Mouse (Mus musculus) embryonic facial prominence, embryonic 15.5 days (tissue): ENCODE data around the gene Eif3a. TPM values are rescaled to one million over a fixed set of nuclear protein-coding genes. Genes with fewer than 3 reads are reported as not detected.

Experiments
- ATAC-seq: fragments of 200-750 bp; cut with Nextera tagmentation; 2 replicates; pipeline ENCODE4 v1.8.0; 2017; ENCODE audit warnings: low read depth, moderate TSS enrichment; ENCODE audit not compliant: insufficient number of reproducible peaks, low FRiP score, low TSS enrichment
- H3K27ac ChIP-seq: fragments of 300-500 bp; sonication (generic); replicated peaks from 2 replicates; pipeline ENCODE4 v1.5.1; 2015; ENCODE audit warnings: mild to moderate bottlenecking, inconsistent platforms
- H3K27me3 ChIP-seq: fragments of 300-500 bp; sonication (generic); 2 replicates; pipeline ENCODE4 v1.6.1; 2015; ENCODE audit warnings: inconsistent platforms
- H3K36me3 ChIP-seq: fragments of 300-500 bp; sonication (generic); 2 replicates; pipeline ENCODE4 v1.6.1; 2015; ENCODE audit warnings: mild to moderate bottlenecking, inconsistent platforms
- H3K4me1 ChIP-seq: fragments of 300-500 bp; sonication (generic); 2 replicates; pipeline ENCODE4 v1.6.1; 2015; ENCODE audit warnings: inconsistent platforms
- H3K4me2 ChIP-seq: fragments of 300-500 bp; sonication (generic); replicated peaks from 2 replicates; pipeline ENCODE4 v1.6.1; 2015; ENCODE audit warnings: mild to moderate bottlenecking, inconsistent platforms
- H3K4me3 ChIP-seq: fragments of 300-500 bp; sonication (generic); replicated peaks from 2 replicates; pipeline ENCODE4 v1.5.1; 2015; ENCODE audit warnings: mild to moderate bottlenecking, inconsistent platforms
- H3K9ac ChIP-seq: fragments of 300-500 bp; sonication (generic); 2 replicates; pipeline ENCODE4 v1.6.1; 2015; ENCODE audit warnings: inconsistent platforms
- H3K9me3 ChIP-seq: fragments of 300-500 bp; sonication (generic); replicated peaks from 2 replicates; pipeline ENCODE4 v1.6.1; 2016; ENCODE audit warnings: inconsistent platforms
- WGBS: fragments of 180-500 bp; shearing (Covaris S2); methylation state at CpG from one replicate; pipeline ENCODE4 v1.1.7; 2015; 5-methylcytosine and 5-hydroxymethylcytosine counted together
- polyA plus RNA-seq: library from polyadenylated mRNA; unstranded; fragments of >200 nt; fragmentation: Nextera tagmentation; extraction: Ambion mirVana; gene quantifications from 2 replicates; pipeline ENCODE4 v1.2.1, GENCODE M21; 2015

The Eif3a gene
- polyA plus RNA-seq, 1 experiment from 2014 or later = 131 TPM

DNA sequence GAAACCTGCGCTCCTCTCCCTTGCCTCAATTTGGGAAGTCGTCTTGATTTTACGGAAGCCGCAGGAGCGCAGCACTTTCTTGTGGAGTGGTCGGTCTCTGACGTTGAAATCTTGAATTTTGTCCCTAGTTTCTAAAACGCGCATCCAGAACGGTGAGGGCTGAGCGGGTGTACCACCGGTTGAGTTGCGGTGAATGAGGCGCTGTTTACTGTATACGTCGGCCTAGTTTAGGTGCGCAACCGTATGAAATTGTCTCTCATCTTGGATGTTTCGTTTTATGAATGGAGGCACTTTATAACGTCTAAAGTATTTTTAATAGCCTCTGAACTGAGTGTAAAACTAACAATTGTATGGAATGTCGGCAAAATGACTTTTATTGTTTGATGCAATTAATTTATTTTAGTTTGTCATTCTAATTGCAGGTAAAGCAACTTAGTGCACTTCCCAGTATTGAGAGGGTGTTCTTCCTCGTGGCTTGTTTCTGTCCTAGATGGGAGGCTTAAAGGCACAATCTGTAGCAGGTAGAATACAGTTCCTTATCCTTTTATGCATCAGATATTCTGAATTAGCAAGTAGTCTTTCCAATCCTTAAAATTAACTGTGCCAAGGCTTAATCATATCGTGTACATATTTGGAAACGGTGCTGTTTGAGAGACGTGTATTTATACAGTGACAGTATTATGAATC, 33.2 kb downstream of the Eif3a start:
- Histone ChIP-seq H3K4me1 (peaks cover 14% of the 10 kb centered on the region), H3K27ac (no peak overlapping the region), H3K9me3 (no peaks in the 10 kb centered on the region), H3K27me3 (no peaks in the 10 kb centered on the region), H3K36me3 (peaks cover 13% of the 10 kb centered on the region), H3K4me2 (peak overlapping the region; percentile 100), H3K9ac (no peak overlapping the region; the same call in 1 of the 2 replicates), H3K4me3 (peak overlapping the region; percentile 80)
- 5% methylated on average over 25 of the region's 25 CpGs for WGBS
- no peak for ATAC-seq

- Histone ChIP-seq H3K4me1 (peaks cover 14% of the 10 kb centered on the region), H3K27me3 (no peaks in the 10 kb centered on the region), H3K4me3 (peak overlapping the region; percentile 80), H3K9me3 (no peaks in the 10 kb centered on the region), H3K9ac (peak overlapping the region; percentile 45), H3K36me3 (peaks cover 9% of the 10 kb centered on the region), H3K27ac (peak overlapping the region; percentile 39), H3K4me2 (peak overlapping the region; percentile 100)
- WGBS = under 1% methylated on average over 92 of the region's 115 CpGs
- ATAC-seq = peak; percentile 41
Observed at GRCm38 (mm10) chr19:60756192-60757098, 34.0 kb downstream of the Eif3a start.

- Histone ChIP-seq H3K4me2 (peak within 1 kb of the TSS; percentile 100), H3K9ac (peak within 1 kb of the TSS; percentile 45), H3K9me3 (no peaks in the 10 kb centered on the region), H3K4me3 (peak within 1 kb of the TSS; percentile 80), H3K27me3 (no peaks in the 10 kb centered on the region), H3K36me3 (peaks cover 7% of the 10 kb centered on the region), H3K4me1 (peaks cover 14% of the 10 kb centered on the region), H3K27ac (peak within 1 kb of the TSS; percentile 39)
- ATAC-seq = peak; percentile 94
- under 1% methylated on average over 53 of the region's 58 CpGs for WGBS
Observed at GRCm38 (mm10) chr19:60755438-60756191, 34.8 kb downstream of the Eif3a start, which contains the start of gene Nanos1. Gene Nanos1 (plus strand): TSS chr19:60755987.

- H3K4me1 ChIP-seq = no peaks in the 10 kb centered on the region
- ATAC-seq = no peak
Observed at GRCm38 (mm10) chr19:60747801-60748200, 42.7 kb downstream of the Eif3a start.

DNA sequence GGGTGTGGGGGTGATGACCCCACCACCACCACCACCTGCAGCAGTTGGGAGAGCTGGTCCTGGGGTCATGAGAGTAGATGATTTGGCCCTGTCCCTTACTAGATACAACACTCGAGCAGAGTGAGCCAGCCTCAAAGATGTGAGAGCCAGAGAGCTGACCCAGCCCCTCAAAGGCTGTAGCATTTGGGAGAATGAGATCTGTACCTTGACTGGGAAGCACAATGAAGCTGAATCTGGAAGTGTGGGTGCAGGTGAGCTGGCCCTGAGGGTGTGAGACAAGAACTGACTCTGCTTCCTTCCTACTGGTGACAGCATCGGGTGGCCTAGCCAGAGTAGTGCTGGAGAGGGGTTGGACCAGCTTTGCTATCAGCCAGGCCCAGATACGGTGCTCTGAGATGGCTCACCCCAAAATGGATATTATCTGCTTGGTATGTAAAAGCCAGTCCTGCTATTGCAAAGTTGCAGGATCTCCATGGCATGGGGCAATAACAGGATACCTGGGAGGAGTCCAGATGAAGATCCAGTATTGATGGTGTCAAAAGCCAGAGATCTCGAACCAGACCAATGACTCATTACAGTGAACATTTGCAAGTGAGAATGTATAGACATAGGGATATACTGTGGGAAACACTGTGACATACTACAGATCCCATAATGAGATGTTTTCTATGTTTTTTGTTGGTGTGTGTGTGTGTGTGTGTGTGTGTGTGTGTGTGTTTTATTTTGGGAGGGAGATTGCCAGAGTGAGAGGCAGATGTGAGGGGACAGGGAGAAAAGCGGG, 46.5 kb downstream of the Eif3a start:
- Histone ChIP-seq H3K4me1 (no peaks in the 10 kb centered on the region), H3K4me3 (no peak overlapping the region), H3K9ac (no peak overlapping the region), H3K36me3 (no peaks in the 10 kb centered on the region), H3K9me3 (no peaks in the 10 kb centered on the region), H3K27me3 (no peaks in the 10 kb centered on the region), H3K27ac (no peak overlapping the region), H3K4me2 (no peak overlapping the region)
- 70% methylated on average over 5 of the region's 5 CpGs for WGBS
- ATAC-seq = no peak

More at GRCm38 (mm10) chr19:60747801-60748200, 42.7 kb downstream of the Eif3a start:
- Histone ChIP-seq H3K9me3 (no peaks in the 10 kb centered on the region), H3K27me3 (no peaks in the 10 kb centered on the region), H3K27ac (no peak overlapping the region), H3K4me2 (no peak overlapping the region), H3K9ac (no peak overlapping the region), H3K4me3 (no peak overlapping the region), H3K36me3 (no peaks in the 10 kb centered on the region)
- 81% methylated on average over 1 of the region's 1 CpGs for WGBS

GRCm38 (mm10) chr19:60740560-60740959, 49.9 kb downstream of the Eif3a start:
- H3K4me2 ChIP-seq = no peak overlapping the region
- no peak for ATAC-seq
- H3K4me1 ChIP-seq = no peaks in the 10 kb centered on the region
- H3K27me3 ChIP-seq = no peaks in the 10 kb centered on the region
- no peak overlapping the region for H3K4me3 ChIP-seq
- H3K9ac ChIP-seq = no peak overlapping the region
- no peaks in the 10 kb centered on the region for H3K9me3 ChIP-seq
- WGBS = 62% methylated on average over 1 of the region's 1 CpGs
- H3K27ac ChIP-seq = no peak overlapping the region
- no peaks in the 10 kb centered on the region for H3K36me3 ChIP-seq

GRCm38 (mm10) chr19:60731966-60732365, 58.5 kb downstream of the Eif3a start:
- ATAC-seq = no peak
- 66% methylated on average over 1 of the region's 1 CpGs for WGBS

DNA sequence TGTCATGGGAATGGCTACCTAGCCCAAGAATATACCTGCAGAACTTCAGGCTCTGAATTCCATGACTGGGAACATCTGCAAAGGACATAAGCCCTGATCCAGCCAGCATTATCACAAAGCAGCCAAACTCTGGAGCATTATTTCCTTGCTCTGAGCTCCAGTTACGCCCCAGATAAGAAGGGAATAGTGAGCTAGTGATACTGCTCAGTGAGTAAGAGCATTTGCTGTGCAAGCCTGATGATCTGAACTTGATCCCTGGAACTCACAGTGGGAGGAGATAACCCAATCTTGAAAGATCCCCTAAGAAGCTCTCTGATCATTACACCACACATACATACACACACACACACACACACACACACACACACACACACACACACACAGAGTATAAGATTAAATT, 59.2 kb downstream of the Eif3a start:
- H3K9me3 ChIP-seq = no peaks in the 10 kb centered on the region
- no peaks in the 10 kb centered on the region for H3K4me1 ChIP-seq
- H3K4me2 ChIP-seq = no peak overlapping the region
- H3K9ac ChIP-seq = no peak overlapping the region
- WGBS = 88% methylated on average over 1 of the region's 1 CpGs
- no peaks in the 10 kb centered on the region for H3K36me3 ChIP-seq
- H3K27ac ChIP-seq = no peak overlapping the region
- H3K4me3 ChIP-seq = no peak overlapping the region
- no peak for ATAC-seq
- H3K27me3 ChIP-seq = no peaks in the 10 kb centered on the region

More at GRCm38 (mm10) chr19:60731966-60732365, 58.5 kb downstream of the Eif3a start:
- H3K4me1 ChIP-seq = no peaks in the 10 kb centered on the region
- H3K9ac ChIP-seq = no peak overlapping the region
- no peak overlapping the region for H3K4me3 ChIP-seq
- no peaks in the 10 kb centered on the region for H3K9me3 ChIP-seq
- H3K27me3 ChIP-seq = no peaks in the 10 kb centered on the region
- H3K36me3 ChIP-seq = no peaks in the 10 kb centered on the region
- no peak overlapping the region for H3K27ac ChIP-seq
- H3K4me2 ChIP-seq = no peak overlapping the region

DNA sequence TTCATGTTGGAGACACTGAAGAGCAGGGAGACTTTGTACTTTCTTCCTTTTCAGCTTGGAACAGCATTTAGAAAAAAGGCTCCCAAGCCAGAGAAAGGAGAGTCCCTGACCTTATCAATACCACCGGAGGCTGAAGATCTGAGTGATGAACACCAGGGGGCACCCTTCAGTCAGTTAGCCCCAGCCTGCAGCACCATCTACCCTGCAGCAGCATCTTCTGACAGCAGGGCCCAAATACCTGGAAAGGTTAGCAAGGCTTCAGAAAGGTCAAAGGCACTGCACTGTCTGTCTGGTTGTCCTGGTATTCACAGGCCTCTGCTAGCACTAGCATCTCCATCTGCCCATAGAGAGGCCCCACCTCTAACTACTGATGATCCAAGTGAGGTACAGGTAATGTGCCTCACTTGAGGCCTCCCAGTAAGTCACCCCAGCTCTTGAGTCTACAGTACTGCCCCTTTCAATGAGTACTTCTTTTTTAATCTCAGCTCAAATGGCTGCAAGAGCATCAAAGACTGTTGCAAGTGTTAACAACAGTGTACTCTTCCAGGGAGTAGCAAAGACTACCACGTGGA, 60.1 kb downstream of the Eif3a start:
- no peak overlapping the region for H3K4me3 ChIP-seq
- H3K27ac ChIP-seq = no peak overlapping the region
- no peak for ATAC-seq

DNA sequence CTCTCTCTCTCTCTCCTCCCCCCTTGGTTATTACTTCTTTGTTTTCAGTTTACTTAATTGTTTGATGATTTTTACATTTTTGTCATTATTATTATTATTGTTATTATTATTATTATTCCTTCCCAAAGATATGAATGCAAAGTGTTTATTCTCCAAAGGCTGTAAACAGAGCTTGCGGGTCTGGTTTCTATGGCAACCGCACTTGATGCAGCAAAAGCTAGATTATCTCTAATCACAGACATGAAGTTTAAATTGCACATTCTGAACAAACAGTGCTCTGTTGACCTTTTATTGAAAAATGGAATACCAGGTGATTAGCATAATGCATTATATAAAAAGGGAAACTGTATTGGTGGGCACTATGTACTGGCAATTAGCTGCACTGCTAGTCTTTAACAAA, 74.1 kb downstream of the Eif3a start:
- Histone ChIP-seq H3K36me3 (no peaks in the 10 kb centered on the region), H3K27me3 (no peaks in the 10 kb centered on the region), H3K4me1 (no peaks in the 10 kb centered on the region), H3K4me2 (no peak overlapping the region), H3K9ac (no peak overlapping the region), H3K9me3 (no peaks in the 10 kb centered on the region), H3K27ac (no peak overlapping the region), H3K4me3 (no peak overlapping the region)
- no peak for ATAC-seq
- 95% methylated on average over 2 of the region's 2 CpGs for WGBS

More for the DNA sequence above, 60.1 kb downstream of the Eif3a start:
- Histone ChIP-seq H3K4me2 (no peak overlapping the region), H3K27me3 (no peaks in the 10 kb centered on the region), H3K9me3 (no peaks in the 10 kb centered on the region), H3K4me1 (no peaks in the 10 kb centered on the region), H3K36me3 (no peaks in the 10 kb centered on the region), H3K9ac (no peak overlapping the region)
- 46% methylated on average over 2 of the region's 2 CpGs for WGBS
